Mouse (Mus musculus) neural tube, embryonic 14.5 days (tissue): ENCODE measurements around the gene Cnot10. TPM values are rescaled to one million over a fixed set of nuclear protein-coding genes. Genes with fewer than 3 reads are reported as not detected.

ENCODE experiments used
- polyA plus RNA-seq: library from polyadenylated mRNA; unstranded; fragments of >200 nt; fragmentation: Nextera tagmentation; extraction: Ambion mirVana; gene quantifications from 2 replicates; pipeline ENCODE4 v1.2.1, GENCODE M21; 2014

Gene Cnot10
- polyA plus RNA-seq, 1 experiment from 2014 or later = 54.6 TPM

Other genes starting within 250 kb of the Cnot10 start
- gene Crtap, start 249.5 kb downstream of the Cnot10 start, polyA plus RNA-seq = 14.4 and 33.9 TPM in 2 replicates
- gene Glb1, start 239.1 kb downstream of the Cnot10 start, polyA plus RNA-seq = 31.2 and 33.1 TPM in 2 replicates
- gene Tmppe, start 239.1 kb downstream of the Cnot10 start, polyA plus RNA-seq = 2.8 and 4.9 TPM in 2 replicates
- not detected in 2 replicates for gene Ccr4, start 135.3 kb downstream of the Cnot10 start, polyA plus RNA-seq
- not detected in 2 replicates for gene C130032M10Rik, start 124.5 kb downstream of the Cnot10 start, polyA plus RNA-seq
- gene Trim71, start 75.8 kb downstream of the Cnot10 start, polyA plus RNA-seq = 0.28 and 0.32 TPM in 2 replicates
- 131 and 141 TPM in 2 replicates for gene Dync1li1, start 48.6 kb upstream of the Cnot10 start, polyA plus RNA-seq
- gene Cmtm6, start 90.9 kb upstream of the Cnot10 start, polyA plus RNA-seq = 15.0 and 22.9 TPM in 2 replicates
- 5.4 and 9.7 TPM in 2 replicates for gene Cmtm7, start 141.7 kb upstream of the Cnot10 start, polyA plus RNA-seq
- gene Cmtm8, start 204.0 kb upstream of the Cnot10 start, polyA plus RNA-seq = 8.1 and 12.5 TPM in 2 replicates